Mouse (Mus musculus): ENCODE data around the gene Efcab5.

- TF ChIP-seq ZNF384 (IDR thresholded peaks at IDR 0.05; ENCODE audit: low read depth, low read length) (no peak), CHD2 (IDR thresholded peaks at IDR 0.05; ENCODE audit: low read depth, low read length) (no peak), ZC3H11A (IDR thresholded peaks at IDR 0.05; ENCODE audit: borderline replicate concordance, low read depth, low read length) (no peak), MAFK (IDR thresholded peaks at IDR 0.05; ENCODE audit: insufficient read depth, low read depth, low read length) (no peak)
These were observed 56.2 kb downstream of the Efcab5 start for GRCm38 (mm10) chr11:77132580-77132979.
